Mouse (Mus musculus) embryo, embryonic 9.5 days (tissue): ENCODE results near the gene Ilf2.

ENCODE experiments used
- DNase-seq: peaks from one replicate; pipeline ENCODE4 v3.0.0-alpha.2; 2017; ENCODE audit errors: extremely low spot score

The Ilf2 gene

GRCm38 (mm10) chr3:90475831-90476611, at the start of gene Ilf2:
Gene Ilf2, plus strand, starts transcription at chr3:90476126.
- peak; percentile 99 for DNase-seq

- DNase-seq: no peak
Measured at GRCm38 (mm10) chr3:90427574-90427973, 48.4 kb upstream of the Ilf2 start.

GRCm38 (mm10) chr3:90428186-90428585, 47.7 kb upstream of the Ilf2 start:
- no peak for DNase-seq

- DNase-seq: no peak
Measured at GRCm38 (mm10) chr3:90429576-90429975, 46.4 kb upstream of the Ilf2 start.

- no peak for DNase-seq
Measured at GRCm38 (mm10) chr3:90432348-90432747, 43.6 kb upstream of the Ilf2 start.

- peak; percentile 47 for DNase-seq
Measured at GRCm38 (mm10) chr3:90432811-90433219, 43.1 kb upstream of the Ilf2 start.

- peak; percentile 97 for DNase-seq
Measured at GRCm38 (mm10) chr3:90433381-90434020, 42.4 kb upstream of the Ilf2 start, which contains the start of gene Ints3. Gene Ints3, minus strand, starts transcription at chr3:90433622.

GRCm38 (mm10) chr3:90434073-90434730, 41.7 kb upstream of the Ilf2 start:
- no peak for DNase-seq

GRCm38 (mm10) chr3:90437131-90437530, 38.8 kb upstream of the Ilf2 start:
- DNase-seq: no peak

- DNase-seq: no peak
Measured at GRCm38 (mm10) chr3:90440756-90441155, 35.2 kb upstream of the Ilf2 start.

GRCm38 (mm10) chr3:90443977-90444376, 31.9 kb upstream of the Ilf2 start:
- DNase-seq: no peak

- DNase-seq: peak; percentile 25
Measured at GRCm38 (mm10) chr3:90445417-90446200, 30.3 kb upstream of the Ilf2 start.

- peak; percentile 92 for DNase-seq
Measured at GRCm38 (mm10) chr3:90446389-90447122, 29.4 kb upstream of the Ilf2 start.

- DNase-seq: no peak
Measured at GRCm38 (mm10) chr3:90447123-90447494, 28.8 kb upstream of the Ilf2 start.

- DNase-seq: no peak
Measured at GRCm38 (mm10) chr3:90448626-90449025, 27.3 kb upstream of the Ilf2 start.

- no peak for DNase-seq
Measured at GRCm38 (mm10) chr3:90450874-90451273, 25.1 kb upstream of the Ilf2 start.

GRCm38 (mm10) chr3:90451396-90452095, 24.4 kb upstream of the Ilf2 start:
- peak; percentile 33 for DNase-seq

GRCm38 (mm10) chr3:90454931-90455330, 21.0 kb upstream of the Ilf2 start:
- no peak for DNase-seq

GRCm38 (mm10) chr3:90459727-90460126, 16.2 kb upstream of the Ilf2 start:
- DNase-seq: no peak

- no peak for DNase-seq
Measured at GRCm38 (mm10) chr3:90460315-90460714, 15.6 kb upstream of the Ilf2 start.

GRCm38 (mm10) chr3:90461935-90462334, 14.0 kb upstream of the Ilf2 start:
- DNase-seq: no peak
